10 mouse cellular contexts compared by ENCODE assay signal in the genomic region with DNA sequence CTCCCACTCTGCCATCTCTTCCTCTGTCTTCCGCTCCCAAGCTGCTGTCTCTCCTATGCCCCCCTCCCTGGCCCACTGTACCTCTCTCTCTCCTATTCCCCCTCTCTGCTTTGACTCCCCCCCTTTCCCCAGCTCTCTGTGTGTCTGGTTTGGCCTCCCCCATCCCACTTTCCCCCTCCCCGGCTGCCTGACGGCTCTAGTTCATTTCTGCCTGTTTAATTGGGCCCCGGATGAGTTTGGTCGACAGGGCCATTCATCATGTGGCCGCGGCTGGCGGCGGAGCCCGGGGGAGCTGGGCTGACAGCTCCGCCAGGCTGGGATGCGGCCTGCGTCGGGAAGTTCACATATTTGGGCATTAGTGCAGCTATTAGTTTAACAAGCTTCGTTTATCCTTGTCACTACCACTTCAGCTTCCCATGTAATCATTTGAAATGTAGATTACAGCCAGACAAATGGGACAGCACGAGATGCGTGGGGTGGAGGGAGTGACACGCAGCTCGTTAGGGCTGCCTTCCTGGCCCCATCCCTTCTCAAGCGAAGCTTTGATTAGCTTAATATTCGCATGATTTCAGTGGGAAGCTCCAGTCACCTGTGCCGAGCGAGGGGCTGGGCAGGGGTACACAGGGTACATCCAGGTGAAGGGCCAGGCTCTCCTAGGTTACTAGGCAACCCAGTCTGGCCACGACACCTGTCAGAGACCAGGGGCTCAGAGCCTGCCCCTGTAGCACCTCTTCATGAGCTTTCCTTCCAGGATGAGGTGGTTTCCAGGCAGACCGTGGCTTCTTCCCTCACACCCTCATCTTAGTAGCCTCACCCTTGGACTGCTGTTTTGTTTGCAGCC.
DNase-seq lines count a peak whose midpoint lies in the region; ATAC-seq lines count a peak whose summit lies in the region.
"Had no signal": no experiment of that assay in that cellular context is flagged by ENCODE, and none has a peak within 500 bp of the region (broad histone marks: within the 10 kb centered on the region; RNA-seq: fewer than 3 reads in every experiment).

No protein-coding gene starts in this region.

- no peaks in the 10 kb centered on the region for H3K9me3 ChIP-seq in forebrain, embryonic 14.5 days (replicated peaks; ENCODE audit: control insufficient read depth, low read length)

- H3K27me3 ChIP-seq in forebrain, embryonic 14.5 days (replicated peaks; ENCODE audit: control insufficient read depth, insufficient read depth, low read length): peaks cover 34% of the 10 kb centered on the region

- no peak overlapping the region for H3K27ac ChIP-seq in forebrain, embryonic 14.5 days (ENCODE audit: low read depth, low read length)

- no peak overlapping the region for H3K9ac ChIP-seq in forebrain, embryonic 14.5 days (ENCODE audit: low read length)

- peak overlapping the region; percentile 22; the same call in 1 of the 2 replicates for H3K4me2 ChIP-seq in forebrain, embryonic 14.5 days (ENCODE audit: low read length)

- peak; percentile 13 for DNase-seq in right cerebral cortex, postnatal 4 days
- no peak for DNase-seq in right cerebral cortex, postnatal 36 days (ENCODE audit: low spot score in 2 of 2)
- DNase-seq in forebrain, embryonic 14.5 days (ENCODE audit: low spot score): peak; percentile 48
- DNase-seq in mesoderm, embryonic 11.5 days (ENCODE audit: low read depth, low spot score): peak; percentile 77
- DNase-seq in cerebellum, adult 9-10 months: no peak
- DNase-seq in urinary bladder, postnatal 36 days (ENCODE audit: low spot score in 2 of 2): no peak
- DNase-seq in lung, postnatal 10 days: no peak
- DNase-seq: spleen, adult 18-20 months; thymus, postnatal 4 days had no signal

- ATAC-seq in forebrain, embryonic 14.5 days: 0 out of 2 replicates have a peak, but pooled peaks have one; percentile 44
- ATAC-seq: lung, postnatal 0 days had no signal

- H3K4me1 ChIP-seq in forebrain, embryonic 14.5 days (ENCODE audit: control insufficient read depth, insufficient read depth, low read length): peaks cover 3% of the 10 kb centered on the region; the same call in 1 of the 2 replicates

- no peaks in the 10 kb centered on the region for H3K36me3 ChIP-seq in forebrain, embryonic 14.5 days (ENCODE audit: control insufficient read depth, insufficient read depth, low read length)

- WGBS in forebrain, embryonic 14.5 days: 18% methylated on average over 25 of the region's 25 CpGs

- no peak overlapping the region for H3K4me3 ChIP-seq in forebrain, embryonic 14.5 days (ENCODE audit: low read depth, low read length)

Comparison
In these comparisons a context has a peak if more than half of its experiments do, and no peak if none do; other contexts are left out.
1. DNase-seq: peak in right cerebral cortex, postnatal 4 days (single experiment), forebrain, embryonic 14.5 days (single experiment) and mesoderm, embryonic 11.5 days (single experiment); none in right cerebral cortex, postnatal 36 days (0 of 2), cerebellum, adult 9-10 months (single experiment), urinary bladder, postnatal 36 days (0 of 2) and lung, postnatal 10 days (single experiment).